Mouse (Mus musculus) lung, adult 2 months (tissue): ENCODE measurements at regions not wholly inside any gene's neighbourhood (a gene's known extent, or its start where the extent isn't known, plus 50 kb on each side); places are given as distances from the start of the nearest gene placed in this dataset.

Experiments
- CTCF ChIP-seq: fragments of 200-500 bp; IDR thresholded peaks from 2 replicates; pipeline ENCODE4 v1.5.1; 2011; ENCODE audit warnings: mild to moderate bottlenecking, low read length, control low read depth; ENCODE audit not compliant: insufficient read depth
- POLR2A ChIP-seq: fragments of 200-500 bp; IDR thresholded peaks from 2 replicates; pipeline ENCODE4 v1.6.1; 2011; ENCODE audit warnings: low read depth, mild to moderate bottlenecking, control low read depth, low read length, borderline replicate concordance; ENCODE audit errors: extremely low read depth

GRCm38 (mm10) chr1:41157651-41158513, 352.5 kb downstream of the Tmem182 start:
- TF ChIP-seq CTCF (no peak), POLR2A (no peak)
